Mouse (Mus musculus) right cerebral cortex, postnatal 36 days (tissue): ENCODE data around the gene Kctd21.

ENCODE experiments used
- DNase-seq, 2 experiments: peaks; one replicate each; pipeline ENCODE4 v3.0.0; 2022; ENCODE audit warnings: low spot score in 2 of 2, mixed read lengths in 1 of 2

The Kctd21 gene

GRCm38 (mm10) chr7:97386106-97386805 lies 54.1 kb downstream of the Kctd21 start:
- peak; percentile 20 to 22 for DNase-seq

- peak; percentile 70 to 84 for DNase-seq
These were observed 54.8 kb downstream of the Kctd21 start for GRCm38 (mm10) chr7:97386806-97387370.

- DNase-seq = no peak
These were observed 55.5 kb downstream of the Kctd21 start for GRCm38 (mm10) chr7:97387561-97388147.

DNA sequence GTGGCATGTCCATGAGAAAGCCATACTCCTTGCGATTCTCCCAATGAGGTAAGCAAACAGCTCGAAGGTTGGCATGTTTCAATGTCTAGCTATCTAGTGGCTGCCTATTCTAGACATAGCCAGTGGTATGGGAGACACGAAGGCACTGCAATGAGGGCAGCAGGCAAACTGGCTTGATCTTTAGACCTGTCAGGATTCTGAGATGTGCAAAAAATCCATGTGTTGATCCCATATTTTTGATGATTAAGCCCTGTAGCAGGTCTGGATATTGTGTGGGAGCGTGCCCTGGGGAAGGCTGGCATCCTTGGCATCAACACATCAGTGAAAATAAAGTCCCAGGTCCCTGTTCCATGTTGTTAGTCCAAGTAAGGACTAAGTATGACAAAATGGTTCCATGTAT lies 56.4 kb downstream of the Kctd21 start:
- no peak for DNase-seq

- no peak for DNase-seq
These were observed 59.4 kb downstream of the Kctd21 start for GRCm38 (mm10) chr7:97391293-97392078.

GRCm38 (mm10) chr7:97392079-97392445 lies 59.9 kb downstream of the Kctd21 start:
- DNase-seq = no peak

GRCm38 (mm10) chr7:97394375-97394774 lies 62.2 kb downstream of the Kctd21 start:
- no peak for DNase-seq

- DNase-seq = no peak
These were observed 66.8 kb downstream of the Kctd21 start for GRCm38 (mm10) chr7:97398943-97399342.
